Mouse (Mus musculus): ENCODE measurements around the gene Agfg1. TPM values are rescaled to one million over a fixed set of nuclear protein-coding genes. Genes with fewer than 3 reads are reported as not detected.

The Agfg1 gene
- polyA plus RNA-seq, 1 experiment from 2014 or later, result 37.2 TPM

GRCm38 (mm10) chr1:82798922-82799321 is 40.4 kb upstream of the Agfg1 start:
- whole genome bisulfite sequencing, result 78% methylated on average over 4 of the region's 4 CpGs
- Histone ChIP-seq H3K36me3 (ENCODE audit: control insufficient read depth, insufficient read depth, low read length) (no peaks in the 10 kb centered on the region), H3K9me3 (ENCODE audit: control insufficient read depth, low read depth, low read length) (no peaks in the 10 kb centered on the region), H3K27ac (ENCODE audit: low read length) (no peak overlapping the region), H3K4me1 (ENCODE audit: control insufficient read depth, insufficient read depth, low read length) (no peaks in the 10 kb centered on the region), H3K27me3 (ENCODE audit: control insufficient read depth, insufficient read depth, low read length) (no peaks in the 10 kb centered on the region), H3K4me2 (replicated peaks; ENCODE audit: low read depth, low read length) (no peak overlapping the region), H3K4me3 (ENCODE audit: low read depth, low read length) (no peak overlapping the region), H3K9ac (replicated peaks; ENCODE audit: low read depth, low read length) (no peak overlapping the region)
- ATAC-seq (ENCODE audit: insufficient number of reproducible peaks, insufficient read depth, low FRiP score, low read depth), result no peak

GRCm38 (mm10) chr1:82801105-82801783 is 38.0 kb upstream of the Agfg1 start:
- H3K4me1 ChIP-seq (ENCODE audit: control insufficient read depth, insufficient read depth, low read length), result no peaks in the 10 kb centered on the region
- no peak for ATAC-seq (ENCODE audit: insufficient number of reproducible peaks, insufficient read depth, low FRiP score, low read depth)
- whole genome bisulfite sequencing, result 81% methylated on average over 12 of the region's 12 CpGs

GRCm38 (mm10) chr1:82803608-82804007 is 35.7 kb upstream of the Agfg1 start:
- Histone ChIP-seq H3K36me3 (ENCODE audit: control insufficient read depth, insufficient read depth, low read length) (no peaks in the 10 kb centered on the region), H3K4me2 (replicated peaks; ENCODE audit: low read depth, low read length) (no peak overlapping the region), H3K4me1 (ENCODE audit: control insufficient read depth, insufficient read depth, low read length) (no peaks in the 10 kb centered on the region), H3K9me3 (ENCODE audit: control insufficient read depth, low read depth, low read length) (no peaks in the 10 kb centered on the region), H3K27me3 (ENCODE audit: control insufficient read depth, insufficient read depth, low read length) (no peaks in the 10 kb centered on the region), H3K27ac (ENCODE audit: low read length) (no peak overlapping the region), H3K9ac (replicated peaks; ENCODE audit: low read depth, low read length) (no peak overlapping the region), H3K4me3 (ENCODE audit: low read depth, low read length) (no peak overlapping the region)
- no peak for ATAC-seq (ENCODE audit: insufficient number of reproducible peaks, insufficient read depth, low FRiP score, low read depth)
- WGBS, result 76% methylated on average over 7 of the region's 7 CpGs

More at GRCm38 (mm10) chr1:82801105-82801783, 38.0 kb upstream of the Agfg1 start:
- Histone ChIP-seq H3K27me3 (ENCODE audit: control insufficient read depth, insufficient read depth, low read length) (no peaks in the 10 kb centered on the region), H3K36me3 (ENCODE audit: control insufficient read depth, insufficient read depth, low read length) (no peaks in the 10 kb centered on the region), H3K4me2 (replicated peaks; ENCODE audit: low read depth, low read length) (no peak overlapping the region), H3K9ac (replicated peaks; ENCODE audit: low read depth, low read length) (no peak overlapping the region), H3K4me3 (ENCODE audit: low read depth, low read length) (no peak overlapping the region), H3K27ac (ENCODE audit: low read length) (no peak overlapping the region), H3K9me3 (ENCODE audit: control insufficient read depth, low read depth, low read length) (no peaks in the 10 kb centered on the region)

- Histone ChIP-seq H3K27ac (ENCODE audit: low read length) (no peak overlapping the region), H3K4me1 (ENCODE audit: control insufficient read depth, insufficient read depth, low read length) (no peaks in the 10 kb centered on the region), H3K9me3 (ENCODE audit: control insufficient read depth, low read depth, low read length) (no peaks in the 10 kb centered on the region), H3K9ac (replicated peaks; ENCODE audit: low read depth, low read length) (no peak overlapping the region), H3K27me3 (ENCODE audit: control insufficient read depth, insufficient read depth, low read length) (no peaks in the 10 kb centered on the region), H3K36me3 (ENCODE audit: control insufficient read depth, insufficient read depth, low read length) (no peaks in the 10 kb centered on the region), H3K4me2 (replicated peaks; ENCODE audit: low read depth, low read length) (no peak overlapping the region), H3K4me3 (ENCODE audit: low read depth, low read length) (no peak overlapping the region)
- no peak for ATAC-seq (ENCODE audit: insufficient number of reproducible peaks, insufficient read depth, low FRiP score, low read depth)
- 89% methylated on average over 1 of the region's 1 CpGs for WGBS
These were observed 35.2 kb upstream of the Agfg1 start for GRCm38 (mm10) chr1:82804059-82804458.

- no peaks in the 10 kb centered on the region for H3K36me3 ChIP-seq (ENCODE audit: control insufficient read depth, insufficient read depth, low read length)
- H3K4me2 ChIP-seq (replicated peaks; ENCODE audit: low read depth, low read length), result no peak overlapping the region
- H3K4me1 ChIP-seq (ENCODE audit: control insufficient read depth, insufficient read depth, low read length), result no peaks in the 10 kb centered on the region
- 70% methylated on average over 8 of the region's 8 CpGs for WGBS
- no peak overlapping the region for H3K27ac ChIP-seq (ENCODE audit: low read length)
- no peaks in the 10 kb centered on the region for H3K9me3 ChIP-seq (ENCODE audit: control insufficient read depth, low read depth, low read length)
- no peaks in the 10 kb centered on the region for H3K27me3 ChIP-seq (ENCODE audit: control insufficient read depth, insufficient read depth, low read length)
- ATAC-seq (ENCODE audit: insufficient number of reproducible peaks, insufficient read depth, low FRiP score, low read depth), result no peak
- H3K9ac ChIP-seq (replicated peaks; ENCODE audit: low read depth, low read length), result no peak overlapping the region
- H3K4me3 ChIP-seq (ENCODE audit: low read depth, low read length), result no peak overlapping the region
These were observed 32.9 kb upstream of the Agfg1 start for GRCm38 (mm10) chr1:82806391-82806790.

- H3K36me3 ChIP-seq (ENCODE audit: control insufficient read depth, insufficient read depth, low read length), result no peaks in the 10 kb centered on the region
- H3K4me3 ChIP-seq (ENCODE audit: low read depth, low read length), result no peak overlapping the region
- no peaks in the 10 kb centered on the region for H3K27me3 ChIP-seq (ENCODE audit: control insufficient read depth, insufficient read depth, low read length)
- no peaks in the 10 kb centered on the region for H3K4me1 ChIP-seq (ENCODE audit: control insufficient read depth, insufficient read depth, low read length)
- H3K27ac ChIP-seq (ENCODE audit: low read length), result no peak overlapping the region
- H3K4me2 ChIP-seq (replicated peaks; ENCODE audit: low read depth, low read length), result no peak overlapping the region
- no peaks in the 10 kb centered on the region for H3K9me3 ChIP-seq (ENCODE audit: control insufficient read depth, low read depth, low read length)
- 66% methylated on average over 7 of the region's 7 CpGs for WGBS
- ATAC-seq (ENCODE audit: insufficient number of reproducible peaks, insufficient read depth, low FRiP score, low read depth), result no peak
- H3K9ac ChIP-seq (replicated peaks; ENCODE audit: low read depth, low read length), result no peak overlapping the region
These were observed 32.1 kb upstream of the Agfg1 start for GRCm38 (mm10) chr1:82807206-82807605.

GRCm38 (mm10) chr1:82808564-82808963 is 30.7 kb upstream of the Agfg1 start:
- Histone ChIP-seq H3K27me3 (ENCODE audit: control insufficient read depth, insufficient read depth, low read length) (no peaks in the 10 kb centered on the region), H3K36me3 (ENCODE audit: control insufficient read depth, insufficient read depth, low read length) (no peaks in the 10 kb centered on the region), H3K4me3 (ENCODE audit: low read depth, low read length) (no peak overlapping the region), H3K9ac (replicated peaks; ENCODE audit: low read depth, low read length) (no peak overlapping the region), H3K4me2 (replicated peaks; ENCODE audit: low read depth, low read length) (no peak overlapping the region), H3K4me1 (ENCODE audit: control insufficient read depth, insufficient read depth, low read length) (no peaks in the 10 kb centered on the region), H3K27ac (ENCODE audit: low read length) (no peak overlapping the region), H3K9me3 (ENCODE audit: control insufficient read depth, low read depth, low read length) (no peaks in the 10 kb centered on the region)
- ATAC-seq (ENCODE audit: insufficient number of reproducible peaks, insufficient read depth, low FRiP score, low read depth), result no peak
- 65% methylated on average over 3 of the region's 3 CpGs for WGBS

- Histone ChIP-seq H3K27me3 (ENCODE audit: control insufficient read depth, insufficient read depth, low read length) (no peaks in the 10 kb centered on the region), H3K27ac (ENCODE audit: low read length) (no peak overlapping the region), H3K9ac (replicated peaks; ENCODE audit: low read depth, low read length) (no peak overlapping the region), H3K9me3 (ENCODE audit: control insufficient read depth, low read depth, low read length) (no peaks in the 10 kb centered on the region), H3K4me1 (ENCODE audit: control insufficient read depth, insufficient read depth, low read length) (no peaks in the 10 kb centered on the region), H3K36me3 (ENCODE audit: control insufficient read depth, insufficient read depth, low read length) (no peaks in the 10 kb centered on the region), H3K4me3 (ENCODE audit: low read depth, low read length) (no peak overlapping the region), H3K4me2 (replicated peaks; ENCODE audit: low read depth, low read length) (no peak overlapping the region)
- ATAC-seq (ENCODE audit: insufficient number of reproducible peaks, insufficient read depth, low FRiP score, low read depth), result no peak
- 54% methylated on average over 1 of the region's 1 CpGs for WGBS
These were observed 27.5 kb upstream of the Agfg1 start for GRCm38 (mm10) chr1:82811766-82812165.
